Mouse (Mus musculus): ENCODE measurements at regions not wholly inside any gene's neighbourhood (a gene's known extent, or its start where the extent isn't known, plus 50 kb on each side); places are given as distances from the start of the nearest gene placed in this dataset.

- H3K4me1 ChIP-seq (ENCODE audit: control insufficient read depth in 1 of 2, insufficient read depth in 2 of 2) = no peaks in the 10 kb centered on the region
- no peak for DNase-seq (ENCODE audit: extremely low read depth)
- in situ Hi-C loops (cut with MboI; ENCODE audit: low pct_ligation_motif_present, low pct_unique_long_range_greater_than_20kb, low sequenced_read_pairs) (no loop called here), dilution Hi-C loops (cut with MboI; ENCODE audit: extremely low pct_ligation_motif_present, extremely low pct_unique_long_range_greater_than_20kb, low sequenced_read_pairs) (no loop called here)
- TF ChIP-seq ZNF384 (IDR thresholded peaks at IDR 0.05; ENCODE audit: low read depth, low read length) (no peak), CHD1 (IDR thresholded peaks at IDR 0.05; ENCODE audit: low read depth, low read length) (no peak), EP300 (IDR thresholded peaks at IDR 0.05; ENCODE audit: low read length) (no peak), MAX (IDR thresholded peaks at IDR 0.05; ENCODE audit: low read length) (no peak), PAX5 (IDR thresholded peaks at IDR 0.05; ENCODE audit: low read length) (no peak), MYC (IDR thresholded peaks at IDR 0.05; ENCODE audit: low read depth, low read length) (no peak), TCF12 (IDR thresholded peaks at IDR 0.05; ENCODE audit: low read depth, low read length) (no peak), POLR2AphosphoS2 (IDR thresholded peaks at IDR 0.05; ENCODE audit: low read depth, low read length) (no peak), RCOR1 (conservative IDR thresholded peaks at IDR 0.05; ENCODE audit: low read depth, low read length) (no peak), POLR2A (IDR thresholded peaks at IDR 0.05; ENCODE audit: low read depth, low read length) (no peak)
- no peaks in the 10 kb centered on the region for H3K79me2 ChIP-seq (replicated peaks; ENCODE audit: control insufficient read depth, extremely low read depth, insufficient read depth, poor library complexity, severe bottlenecking)
- no peak overlapping the region for H3K9ac ChIP-seq (ENCODE audit: insufficient read depth, low read depth)
- no peak overlapping the region for H3K4me3 ChIP-seq (replicated peaks in 1 of 3; ENCODE audit: low read depth in 2 of 3, low read length in 2 of 3, poor library complexity in 1 of 3)
- H3K9me3 ChIP-seq (replicated peaks; ENCODE audit: low read length) = no peaks in the 10 kb centered on the region
- no peak overlapping the region for H3K27ac ChIP-seq (ENCODE audit: insufficient read depth, low read depth)
- peaks cover 90% of the 10 kb centered on the region for H3K27me3 ChIP-seq (replicated peaks)
- H3K4me2 ChIP-seq (ENCODE audit: insufficient read depth, low read depth, poor library complexity, severe bottlenecking) = no peak overlapping the region
- H3K36me3 ChIP-seq (replicated peaks in 1 of 2; ENCODE audit: control insufficient read depth in 1 of 2, insufficient read depth in 1 of 2, low read length in 1 of 2) = no peaks in the 10 kb centered on the region
Measured at GRCm38 (mm10) chr2:160479240-160479639, 112.4 kb upstream of the Mafb start.

GRCm38 (mm10) chr2:160485097-160485496, 118.2 kb upstream of the Mafb start:
- TF ChIP-seq SIN3A (IDR thresholded peaks at IDR 0.05; ENCODE audit: low read length) (no peak), RAD21 (IDR thresholded peaks at IDR 0.05; ENCODE audit: low read depth, low read length) (no peak), MEF2A (IDR thresholded peaks at IDR 0.05; ENCODE audit: borderline replicate concordance, low read depth, low read length) (no peak), MAX (IDR thresholded peaks at IDR 0.05; ENCODE audit: low read length) (no peak), TCF12 (IDR thresholded peaks at IDR 0.05; ENCODE audit: low read depth, low read length) (no peak), NRF1 (IDR thresholded peaks at IDR 0.05; ENCODE audit: low read depth, low read length) (no peak), NELFE (IDR thresholded peaks at IDR 0.05; ENCODE audit: low read depth, low read length) (no peak), UBTF (IDR thresholded peaks at IDR 0.05; ENCODE audit: low read depth, low read length) (no peak), CHD1 (IDR thresholded peaks at IDR 0.05; ENCODE audit: low read depth, low read length) (no peak), PAX5 (IDR thresholded peaks at IDR 0.05; ENCODE audit: low read length) (no peak), POLR2AphosphoS2 (IDR thresholded peaks at IDR 0.05; ENCODE audit: low read depth, low read length) (no peak), ETS1 (conservative IDR thresholded peaks at IDR 0.05; ENCODE audit: low read depth, low read length) (no peak), TBP (conservative IDR thresholded peaks at IDR 0.05; ENCODE audit: low read depth, low read length) (no peak), KAT2A (IDR thresholded peaks at IDR 0.05; ENCODE audit: insufficient replicate concordance, low read length) (no peak), CHD2 (IDR thresholded peaks at IDR 0.05; ENCODE audit: low read length) (no peak), ZC3H11A (IDR thresholded peaks at IDR 0.05; ENCODE audit: low read depth, low read length) (no peak)
- Histone ChIP-seq H3K4me3 (replicated peaks in 1 of 3; ENCODE audit: low read depth in 2 of 3, low read length in 2 of 3, poor library complexity in 1 of 3) (no peak overlapping the region), H3K27me3 (replicated peaks) (peaks cover 91% of the 10 kb centered on the region), H3K9me3 (replicated peaks; ENCODE audit: low read length) (no peaks in the 10 kb centered on the region), H3K79me2 (replicated peaks; ENCODE audit: control insufficient read depth, extremely low read depth, insufficient read depth, poor library complexity, severe bottlenecking) (no peaks in the 10 kb centered on the region), H3K9ac (ENCODE audit: insufficient read depth, low read depth) (no peak overlapping the region), H3K27ac (ENCODE audit: insufficient read depth, low read depth) (no peak overlapping the region), H3K36me3 (replicated peaks in 1 of 2; ENCODE audit: control insufficient read depth in 1 of 2, insufficient read depth in 1 of 2, low read length in 1 of 2) (no peaks in the 10 kb centered on the region), H3K4me1 (ENCODE audit: control insufficient read depth in 1 of 2, insufficient read depth in 2 of 2) (no peaks in the 10 kb centered on the region), H3K4me2 (ENCODE audit: insufficient read depth, low read depth, poor library complexity, severe bottlenecking) (no peak overlapping the region)
- in situ Hi-C loops (cut with MboI; ENCODE audit: low pct_ligation_motif_present, low pct_unique_long_range_greater_than_20kb, low sequenced_read_pairs) (no loop called here), dilution Hi-C loops (cut with MboI; ENCODE audit: extremely low pct_ligation_motif_present, extremely low pct_unique_long_range_greater_than_20kb, low sequenced_read_pairs) (no loop called here)
- DNase-seq (ENCODE audit: extremely low read depth) = no peak

All from CH12.LX (cell line).